Mouse (Mus musculus) heart, embryonic 10.5 days (tissue): ENCODE measurements around the gene Slc11a2. TPM values are rescaled to one million over a fixed set of nuclear protein-coding genes. Genes with fewer than 3 reads are reported as not detected.
A peak's percentile ranks its signal among the peaks of the same experiment; 100 is the strongest.
"Not testable (repeated sequence)": the region's sequence is repeated elsewhere in the genome, so short reads cannot be mapped to it uniquely, and the experiment has no call there.

Experiments used
- DNase-seq: peaks from one replicate; pipeline ENCODE4 v3.0.0-alpha.2; 2017; ENCODE audit warnings: low spot score
- H3K27ac ChIP-seq: fragments of 300-500 bp; sonication (generic); 2 replicates; pipeline ENCODE4 v1.5.1; 2016; ENCODE audit warnings: mild to moderate bottlenecking
- H3K27me3 ChIP-seq: fragments of 300-500 bp; sonication (generic); 2 replicates; pipeline ENCODE4 v1.6.1; 2016; ENCODE audit warnings: mild to moderate bottlenecking; ENCODE audit not compliant: poor library complexity, insufficient read depth, severe bottlenecking
- H3K36me3 ChIP-seq: fragments of 300-500 bp; sonication (generic); 2 replicates; pipeline ENCODE4 v1.6.1; 2016; ENCODE audit warnings: mild to moderate bottlenecking, moderate library complexity
- H3K4me1 ChIP-seq: fragments of 300-500 bp; sonication (generic); 2 replicates; pipeline ENCODE4 v1.6.1; 2016; ENCODE audit warnings: mild to moderate bottlenecking
- H3K4me3 ChIP-seq: fragments of 300-500 bp; sonication (generic); 2 replicates; pipeline ENCODE4 v1.5.1; 2016; ENCODE audit warnings: mild to moderate bottlenecking, moderate library complexity
- H3K9me3 ChIP-seq: fragments of 300-500 bp; sonication (generic); 2 replicates; pipeline ENCODE4 v1.6.1; 2016; ENCODE audit warnings: mild to moderate bottlenecking, moderate library complexity
- WGBS: fragments of 180-500 bp; shearing (Covaris S2); methylation state at CpG from one replicate; pipeline ENCODE4 v1.1.7; 2016; 5-methylcytosine and 5-hydroxymethylcytosine counted together
- polyA plus RNA-seq: library from polyadenylated mRNA; unstranded; fragments of >200 nt; fragmentation: Nextera tagmentation; extraction: Ambion mirVana; gene quantifications from 2 replicates; pipeline ENCODE4 v1.2.1, GENCODE M21; 2016

The Slc11a2 gene
- polyA plus RNA-seq, 1 experiment from 2014 or later: 24.5 TPM

DNA sequence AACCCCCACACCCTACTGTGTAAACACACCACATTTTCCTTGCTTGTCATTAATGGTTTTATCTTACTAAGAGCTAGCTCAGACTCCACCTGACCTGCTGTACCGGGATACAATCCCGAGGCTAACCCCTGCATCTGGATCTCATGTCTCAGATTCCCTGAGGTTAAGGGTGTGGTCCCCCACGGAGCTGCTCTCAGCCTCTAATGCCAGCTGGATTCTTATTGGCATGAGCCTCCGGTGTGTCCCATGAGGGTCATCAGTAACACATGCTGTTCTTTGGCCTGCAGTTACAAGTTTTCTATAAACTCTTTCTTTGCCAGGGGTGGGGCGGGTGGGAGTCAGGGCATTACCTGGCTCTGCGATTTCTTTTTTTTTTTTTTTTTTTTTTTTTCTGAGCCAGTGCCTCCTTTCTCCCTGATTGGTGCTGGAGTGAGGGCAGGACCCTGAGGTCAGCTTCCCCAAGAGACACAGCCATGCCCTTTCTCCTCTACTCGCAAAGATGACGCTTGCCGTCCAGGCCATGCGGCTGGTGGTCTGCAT lies 72.1 kb downstream of the Slc11a2 start, which contains the start of the genes Methig1 and Mettl7a2:
Gene Methig1 (plus strand): TSS at position 439 of the 540 bp plus-strand sequence.
Gene Mettl7a2 (plus strand): TSS at position 490 of the 540 bp plus-strand sequence.
- 82% methylated on average over 10 of the region's 10 CpGs for WGBS
- H3K27me3 ChIP-seq: no peaks in the 10 kb centered on the region; the same call in 1 of the 2 replicates
- H3K4me3 ChIP-seq: no peak within 1 kb of the TSS
- H3K27ac ChIP-seq: no peak within 1 kb of the TSS
- H3K9me3 ChIP-seq: no peaks in the 10 kb centered on the region
- DNase-seq: no peak
- H3K36me3 ChIP-seq: no peaks in the 10 kb centered on the region
- H3K4me1 ChIP-seq: peaks cover 25% of the 10 kb centered on the region

DNA sequence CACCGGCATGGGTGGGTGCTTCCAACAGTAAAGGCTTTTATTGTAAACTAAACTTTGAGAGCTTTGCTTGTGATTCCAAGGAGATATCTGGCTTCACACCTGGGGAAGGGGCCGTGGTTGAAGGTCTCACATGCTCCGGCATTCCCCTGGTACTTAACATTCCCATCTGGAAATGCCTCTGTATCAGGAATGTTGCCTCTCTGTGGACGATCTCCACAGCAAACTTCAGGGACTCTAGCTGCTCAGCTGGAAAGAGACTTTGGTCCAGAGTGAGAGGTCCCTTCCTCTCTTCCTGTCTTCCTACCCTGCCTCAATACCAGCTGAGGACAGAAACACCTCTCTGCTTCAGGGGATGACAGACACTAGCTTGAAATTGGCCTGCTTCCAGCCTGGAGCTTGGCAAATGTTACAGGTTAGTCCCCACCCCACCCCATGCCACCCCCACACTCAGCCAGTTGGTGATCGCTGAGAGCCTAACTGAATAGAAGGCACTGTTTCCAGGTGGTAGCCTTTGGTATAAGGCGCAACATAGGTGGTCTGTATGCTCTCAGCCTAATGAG lies 73.3 kb downstream of the Slc11a2 start:
- Histone ChIP-seq H3K27ac (0 out of 2 replicates have a peak overlapping the region, but pooled peaks have one; percentile 25), H3K27me3 (no peaks in the 10 kb centered on the region), H3K9me3 (no peaks in the 10 kb centered on the region), H3K4me3 (no peak overlapping the region), H3K36me3 (no peaks in the 10 kb centered on the region), H3K4me1 (peaks cover 25% of the 10 kb centered on the region)
- peak; percentile 74 for DNase-seq
- WGBS: 50% methylated on average over 6 of the region's 6 CpGs

DNA sequence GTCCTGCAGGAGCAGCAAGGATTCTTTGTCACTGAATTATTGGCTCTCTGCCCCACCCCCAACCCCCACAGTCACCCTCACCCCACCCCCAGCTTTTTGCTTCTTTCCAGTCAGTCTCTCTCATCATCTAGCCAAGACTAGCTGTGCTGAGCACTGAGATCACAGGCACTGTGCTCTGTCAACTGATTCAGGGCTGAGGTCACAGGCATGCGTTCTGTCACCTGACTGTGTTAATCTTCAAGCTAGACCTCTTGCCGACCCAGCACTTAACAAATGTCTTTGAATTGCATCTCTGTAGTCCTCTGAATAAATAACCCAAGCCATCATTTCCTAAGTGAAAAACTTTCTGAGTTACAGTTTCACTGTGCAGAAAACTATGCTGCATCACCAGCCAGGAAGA lies 75.4 kb downstream of the Slc11a2 start:
- no peak for DNase-seq
- 33% methylated on average over 2 of the region's 2 CpGs for WGBS
- H3K36me3 ChIP-seq: no peaks in the 10 kb centered on the region
- 0 out of 2 replicates have a peak overlapping the region, but pooled peaks have one; percentile 47 for H3K27ac ChIP-seq
- H3K4me1 ChIP-seq: peaks cover 25% of the 10 kb centered on the region
- H3K4me3 ChIP-seq: 0 out of 2 replicates have a peak overlapping the region, but pooled peaks have one; percentile 12
- H3K9me3 ChIP-seq: 0 out of 2 replicates have a peak, but pooled peaks cover 5% of the 10 kb centered on the region
- H3K27me3 ChIP-seq: no peaks in the 10 kb centered on the region

- 64% methylated on average over 14 of the region's 14 CpGs for WGBS
- no peak for DNase-seq
- H3K27me3 ChIP-seq: no peaks in the 10 kb centered on the region
Observed at GRCm38 (mm10) chr15:100346761-100347160, 78.1 kb downstream of the Slc11a2 start.

GRCm38 (mm10) chr15:100345484-100345883 lies 79.4 kb downstream of the Slc11a2 start:
- H3K36me3 ChIP-seq: no peaks in the 10 kb centered on the region
- 0 out of 2 replicates have a peak, but pooled peaks cover 5% of the 10 kb centered on the region for H3K9me3 ChIP-seq
- no peak overlapping the region for H3K4me3 ChIP-seq
- no peak overlapping the region for H3K27ac ChIP-seq
- DNase-seq: no peak
- peaks cover 15% of the 10 kb centered on the region for H3K4me1 ChIP-seq
- no peaks in the 10 kb centered on the region for H3K27me3 ChIP-seq

More at GRCm38 (mm10) chr15:100346761-100347160, 78.1 kb downstream of the Slc11a2 start:
- peaks cover 23% of the 10 kb centered on the region for H3K4me1 ChIP-seq
- H3K9me3 ChIP-seq: 0 out of 2 replicates have a peak, but pooled peaks cover 5% of the 10 kb centered on the region
- H3K36me3 ChIP-seq: no peaks in the 10 kb centered on the region
- H3K4me3 ChIP-seq: no peak overlapping the region
- no peak overlapping the region; the same call in 1 of the 2 replicates for H3K27ac ChIP-seq

- WGBS: 81% methylated on average over 5 of the region's 5 CpGs
- H3K27ac ChIP-seq, H3K4me3 ChIP-seq, H3K27me3 ChIP-seq, H3K4me1 ChIP-seq, H3K9me3 ChIP-seq, H3K36me3 ChIP-seq, DNase-seq: not testable (repeated sequence)
Observed at GRCm38 (mm10) chr15:100341314-100341980, 83.4 kb downstream of the Slc11a2 start.

Other genes starting within 250 kb of the Slc11a2 start
- 36.0 and 36.1 TPM in 2 replicates for gene Atf1, start 197.3 kb downstream of the Slc11a2 start, polyA plus RNA-seq
- gene Tmprss12, start 144.2 kb downstream of the Slc11a2 start, polyA plus RNA-seq: not detected in 2 replicates
- 3.0 and 3.6 TPM in 2 replicates for gene Mettl7a1, start 120.9 kb downstream of the Slc11a2 start, polyA plus RNA-seq
- not detected in 2 replicates for gene Mettl7a3, start 90.1 kb downstream of the Slc11a2 start, polyA plus RNA-seq
- 0.33 TPM in 1 of 2 replicates, not detected in the other for gene Methig1, start 71.9 kb downstream of the Slc11a2 start, polyA plus RNA-seq
- gene Mettl7a2, start 71.9 kb downstream of the Slc11a2 start, polyA plus RNA-seq: not detected in 2 replicates
- gene Higd1c, start 60.5 kb downstream of the Slc11a2 start, polyA plus RNA-seq: not detected in 2 replicates
- not detected in 2 replicates for gene Gm5475, start 2.9 kb downstream of the Slc11a2 start, polyA plus RNA-seq
- 21.1 and 27.9 TPM in 2 replicates for gene Letmd1, start 44.0 kb upstream of the Slc11a2 start, polyA plus RNA-seq
- 11.6 and 13.6 TPM in 2 replicates for gene Csrnp2, start 70.4 kb upstream of the Slc11a2 start, polyA plus RNA-seq
- gene Tfcp2, start 126.9 kb upstream of the Slc11a2 start, polyA plus RNA-seq: 22.4 TPM in 2 replicates
- gene Pou6f1, start 174.9 kb upstream of the Slc11a2 start, polyA plus RNA-seq: 2.0 and 2.1 TPM in 2 replicates
- 209 and 212 TPM in 2 replicates for gene Dazap2, start 190.3 kb upstream of the Slc11a2 start, polyA plus RNA-seq
- gene Smagp, start 211.9 kb upstream of the Slc11a2 start, polyA plus RNA-seq: 16.2 and 16.9 TPM in 2 replicates
- 4.3 and 10.3 TPM in 2 replicates for gene Bin2, start 244.5 kb upstream of the Slc11a2 start, polyA plus RNA-seq